Mouse (Mus musculus) retina, embryonic 14.5 days (tissue): ENCODE results near the gene Arfgef2.

Source experiments
- DNase-seq: peaks from one replicate; pipeline ENCODE4 v3.0.0-alpha.2; 2015; ENCODE audit warnings: low spot score

Arfgef2 gene

GRCm38 (mm10) chr2:166806813-166807212 is 1.4 kb downstream of the Arfgef2 start:
- DNase-seq, result no peak

GRCm38 (mm10) chr2:166809499-166809898 is 4.1 kb downstream of the Arfgef2 start:
- no peak for DNase-seq

GRCm38 (mm10) chr2:166810821-166811220 is 5.4 kb downstream of the Arfgef2 start:
- DNase-seq, result no peak

- DNase-seq, result no peak
Observed at GRCm38 (mm10) chr2:166818463-166819143, 13.2 kb downstream of the Arfgef2 start.

GRCm38 (mm10) chr2:166819849-166820248 is 14.5 kb downstream of the Arfgef2 start:
- DNase-seq, result no peak

GRCm38 (mm10) chr2:166820844-166821243 is 15.5 kb downstream of the Arfgef2 start:
- no peak for DNase-seq

GRCm38 (mm10) chr2:166821406-166821805 is 16.0 kb downstream of the Arfgef2 start:
- DNase-seq, result no peak

- DNase-seq, result no peak
Observed at GRCm38 (mm10) chr2:166822119-166822826, 16.9 kb downstream of the Arfgef2 start.

- DNase-seq, result no peak
Observed at GRCm38 (mm10) chr2:166822901-166823300, 17.5 kb downstream of the Arfgef2 start.

- DNase-seq, result no peak
Observed at GRCm38 (mm10) chr2:166824386-166824785, 19.0 kb downstream of the Arfgef2 start.

GRCm38 (mm10) chr2:166824998-166825397 is 19.6 kb downstream of the Arfgef2 start:
- no peak for DNase-seq

- DNase-seq, result no peak
Observed at GRCm38 (mm10) chr2:166826491-166827224, 21.3 kb downstream of the Arfgef2 start.

GRCm38 (mm10) chr2:166828306-166828705 is 22.9 kb downstream of the Arfgef2 start:
- no peak for DNase-seq

- no peak for DNase-seq
Observed at GRCm38 (mm10) chr2:166830350-166830749, 25.0 kb downstream of the Arfgef2 start.

GRCm38 (mm10) chr2:166834091-166834490 is 28.7 kb downstream of the Arfgef2 start:
- DNase-seq, result no peak

GRCm38 (mm10) chr2:166834796-166835195 is 29.4 kb downstream of the Arfgef2 start:
- no peak for DNase-seq

GRCm38 (mm10) chr2:166835581-166835980 is 30.2 kb downstream of the Arfgef2 start:
- no peak for DNase-seq

- no peak for DNase-seq
Observed at GRCm38 (mm10) chr2:166841813-166842212, 36.4 kb downstream of the Arfgef2 start.

GRCm38 (mm10) chr2:166850691-166851090 is 45.3 kb downstream of the Arfgef2 start:
- no peak for DNase-seq

GRCm38 (mm10) chr2:166852270-166852669 is 46.9 kb downstream of the Arfgef2 start:
- no peak for DNase-seq

- DNase-seq, result no peak
Observed at GRCm38 (mm10) chr2:166855771-166856170, 50.4 kb downstream of the Arfgef2 start.

GRCm38 (mm10) chr2:166856366-166856765 is 51.0 kb downstream of the Arfgef2 start:
- DNase-seq, result no peak

- peak; percentile 35 for DNase-seq
Observed at GRCm38 (mm10) chr2:166857118-166857517, 51.7 kb downstream of the Arfgef2 start.
